Mouse (Mus musculus) G1E (cell line): Measurements from ENCODE around the gene Tmem30b. TPM values are rescaled to one million over a fixed set of nuclear protein-coding genes. Genes with fewer than 3 reads are reported as not detected.

Experiments used
- ATAC-seq: 2 replicates; pipeline ENCODE4 v1.8.0; 2016; ENCODE audit warnings: mild to moderate bottlenecking; ENCODE audit not compliant: insufficient number of reproducible peaks, poor library complexity, low FRiP score, severe bottlenecking; ENCODE audit errors: extremely low read depth
- DNase-seq: peaks from one replicate; pipeline ENCODE4 v3.0.0; 2012; ENCODE audit warnings: low spot score
- H3K27me3 ChIP-seq: 2 replicates; pipeline ENCODE4 v1.6.1; 2012; ENCODE audit warnings: mild to moderate bottlenecking, low read length, inconsistent platforms; ENCODE audit not compliant: insufficient read depth
- H3K36me3 ChIP-seq: replicated peaks from 2 replicates; pipeline ENCODE3; 2012; ENCODE audit warnings: mild to moderate bottlenecking, inconsistent platforms
- H3K4me1 ChIP-seq: 2 replicates; pipeline ENCODE4 v1.6.1; 2012; ENCODE audit warnings: low read depth, low read length, inconsistent platforms, mixed read lengths; ENCODE audit not compliant: insufficient read depth
- H3K4me3 ChIP-seq: 2 replicates; pipeline ENCODE4 v1.5.1; 2012; ENCODE audit warnings: low read depth, mild to moderate bottlenecking, inconsistent platforms, low read length, moderate library complexity, mixed read lengths
- H3K9me3 ChIP-seq: replicated peaks from 2 replicates; pipeline ENCODE4 v1.6.1; 2012; ENCODE audit warnings: inconsistent platforms
- CTCF ChIP-seq: IDR thresholded peaks from 2 replicates; pipeline ENCODE4 v1.5.1; 2012; ENCODE audit warnings: low read depth, low read length, inconsistent platforms, mixed read lengths
- GATA1 ChIP-seq: IDR thresholded peaks from 2 replicates; pipeline ENCODE4 v1.6.1; 2012; ENCODE audit warnings: borderline replicate concordance, low read length, inconsistent platforms, mixed read lengths
- GATA2 ChIP-seq: IDR thresholded peaks from 2 replicates; pipeline ENCODE4 v1.6.1; 2012; ENCODE audit warnings: low read depth, low read length, inconsistent platforms, borderline replicate concordance
- POLR2AphosphoS5 ChIP-seq: IDR thresholded peaks from 2 replicates; pipeline ENCODE4 v1.6.1; 2012; ENCODE audit warnings: low read depth, low read length, inconsistent platforms; ENCODE audit not compliant: insufficient replicate concordance
- TAL1 ChIP-seq: conservative IDR thresholded peaks from 2 replicates; pipeline ENCODE4 v1.6.1; 2012; ENCODE audit warnings: low read depth, low read length, inconsistent platforms, mixed read lengths
- polyA plus RNA-seq: library from polyadenylated mRNA; stranded (reverse); fragments of >175 nt; gene quantifications from 2 replicates; pipeline ENCODE4 v1.2.3, GENCODE M21; 2012
- total RNA-seq, 2 experiments: library from RNA; stranded (forward) in 1 of 2; stranded (reverse) in 1 of 2; fragments of 200-1000 nt in 1 of 2; fragments of >200 nt in 1 of 2; fragmentation: Nextera tagmentation in 1 of 2; gene quantifications; 2 replicates each; pipeline ENCODE4 v1.2.3; 2014 to 2017

Tmem30b gene
- total RNA-seq (2014; fragmentation: Nextera tagmentation) (not detected in 2 replicates), total RNA-seq (2017) (0.22 TPM in 1 of 2 replicates, not detected in the other), polyA plus RNA-seq (not detected in 2 replicates)

GRCm38 (mm10) chr12:73546086-73546711 lies at the start of gene Tmem30b:
Gene Tmem30b (minus strand): TSS chr12:73546392.
- peaks cover 19% of the 10 kb centered on the region for H3K9me3 ChIP-seq
- ATAC-seq, result no peak
- TF ChIP-seq POLR2AphosphoS5 (no peak), CTCF (no peak), TAL1 (no peak), GATA2 (no peak), GATA1 (no peak)
- H3K4me1 ChIP-seq, result no peaks in the 10 kb centered on the region
- no peak for DNase-seq
- H3K27me3 ChIP-seq, result no peaks in the 10 kb centered on the region; the same call in 1 of the 2 replicates
- H3K4me3 ChIP-seq, result peak within 1 kb of the TSS; percentile 34; the same call in 1 of the 2 replicates
- H3K36me3 ChIP-seq, result no peaks in the 10 kb centered on the region

- Histone ChIP-seq H3K9me3 (peaks cover 8% of the 10 kb centered on the region), H3K4me1 (0 out of 2 replicates have a peak, but pooled peaks cover 5% of the 10 kb centered on the region), H3K27me3 (no peaks in the 10 kb centered on the region), H3K36me3 (no peaks in the 10 kb centered on the region), H3K4me3 (no peak overlapping the region)
- ATAC-seq (no peak), DNase-seq (no peak)
- TF ChIP-seq CTCF, result no peak
- TF ChIP-seq TAL1, result no peak
- TF ChIP-seq POLR2AphosphoS5, result no peak
- no peak for TF ChIP-seq GATA1
- no peak for TF ChIP-seq GATA2
These were observed 49.0 kb upstream of the Tmem30b start for GRCm38 (mm10) chr12:73595226-73595625.

GRCm38 (mm10) chr12:73594177-73594745 lies 48.1 kb upstream of the Tmem30b start:
- no peaks in the 10 kb centered on the region for H3K36me3 ChIP-seq
- no peaks in the 10 kb centered on the region for H3K27me3 ChIP-seq
- no peak for DNase-seq
- H3K4me3 ChIP-seq, result no peak overlapping the region
- ATAC-seq, result no peak
- peaks cover 8% of the 10 kb centered on the region for H3K9me3 ChIP-seq
- TF ChIP-seq TAL1 (no peak), GATA2 (no peak), GATA1 (no peak), CTCF (no peak), POLR2AphosphoS5 (no peak)
- H3K4me1 ChIP-seq, result 0 out of 2 replicates have a peak, but pooled peaks cover 5% of the 10 kb centered on the region

- H3K4me3 ChIP-seq, result no peak overlapping the region
- H3K27me3 ChIP-seq, result no peaks in the 10 kb centered on the region
- H3K36me3 ChIP-seq, result no peaks in the 10 kb centered on the region
- no peak for ATAC-seq
- 0 out of 2 replicates have a peak, but pooled peaks cover 4% of the 10 kb centered on the region for H3K4me1 ChIP-seq
- no peak for TF ChIP-seq TAL1
- TF ChIP-seq GATA2, result no peak
- no peak for TF ChIP-seq CTCF
- no peak for DNase-seq
- peaks cover 8% of the 10 kb centered on the region for H3K9me3 ChIP-seq
These were observed 47.0 kb upstream of the Tmem30b start for GRCm38 (mm10) chr12:73593021-73593798.

GRCm38 (mm10) chr12:73591625-73592024 lies 45.4 kb upstream of the Tmem30b start:
- no peaks in the 10 kb centered on the region for H3K4me1 ChIP-seq
- H3K4me3 ChIP-seq, result no peak overlapping the region
- no peaks in the 10 kb centered on the region for H3K27me3 ChIP-seq
- H3K9me3 ChIP-seq, result peaks cover 6% of the 10 kb centered on the region
- H3K36me3 ChIP-seq, result no peaks in the 10 kb centered on the region
- no peak for DNase-seq
- no peak for ATAC-seq
- TF ChIP-seq GATA2, result no peak
- no peak for TF ChIP-seq GATA1
- TF ChIP-seq POLR2AphosphoS5, result no peak
- no peak for TF ChIP-seq TAL1
- TF ChIP-seq CTCF, result no peak

GRCm38 (mm10) chr12:73590627-73591276 lies 44.6 kb upstream of the Tmem30b start:
- H3K4me1 ChIP-seq, result no peaks in the 10 kb centered on the region
- H3K27me3 ChIP-seq, result no peaks in the 10 kb centered on the region
- H3K4me3 ChIP-seq, result no peak overlapping the region
- DNase-seq (no peak), ATAC-seq (no peak)
- TF ChIP-seq CTCF (no peak), TAL1 (no peak), GATA2 (no peak), GATA1 (no peak)
- H3K9me3 ChIP-seq, result peaks cover 6% of the 10 kb centered on the region
- H3K36me3 ChIP-seq, result no peaks in the 10 kb centered on the region
